Mouse (Mus musculus) ES-Bruce4 (cell line): Measurements from ENCODE around the gene 4933407L21Rik.

Experiments used
- CTCF ChIP-seq: IDR thresholded peaks from one replicate; pipeline ENCODE4 v1.8.1; 2011; ENCODE audit warnings: low read depth, low read length
- EP300 ChIP-seq: IDR thresholded peaks from 2 replicates; pipeline ENCODE4 v1.6.1; 2011; ENCODE audit warnings: low read depth, low read length; ENCODE audit not compliant: insufficient read depth
- POLR2A ChIP-seq: IDR thresholded peaks from one replicate; pipeline ENCODE4 v1.8.1; 2011; ENCODE audit warnings: low read length; ENCODE audit not compliant: insufficient read depth

GRCm38 (mm10) chr1:85959889-85960276, 31.6 kb downstream of the 4933407L21Rik start:
- TF ChIP-seq CTCF = no peak
- no peak for TF ChIP-seq POLR2A
- no peak for TF ChIP-seq EP300
